Mouse (Mus musculus) CH12.LX (cell line): ENCODE data around the gene Sbno1. TPM values are rescaled to one million over a fixed set of nuclear protein-coding genes. Genes with fewer than 3 reads are reported as not detected.

Experiments used
- DNase-seq: peaks from one replicate; pipeline ENCODE4 v3.0.0-alpha.2; 2013; ENCODE audit errors: extremely low read depth
- H3K27ac ChIP-seq: 2 replicates; pipeline ENCODE4 v1.5.1; 2012; ENCODE audit warnings: low read depth, mild to moderate bottlenecking, control low read depth, moderate library complexity; ENCODE audit not compliant: insufficient read depth
- H3K27me3 ChIP-seq: replicated peaks from 2 replicates; pipeline ENCODE3; 2012; ENCODE audit warnings: inconsistent platforms
- H3K36me3 ChIP-seq, 2 experiments: replicated peaks in 1 of 2; 2 replicates each; pipeline versions ENCODE3 to v1.6.1; 2012; ENCODE audit warnings: inconsistent platforms in 1 of 2, low read length in 1 of 2, mild to moderate bottlenecking in 1 of 2, mixed read lengths in 1 of 2, moderate library complexity in 1 of 2; ENCODE audit not compliant: control insufficient read depth in 1 of 2, insufficient read depth in 1 of 2
- H3K4me1 ChIP-seq, 2 experiments: 2 replicates each; pipeline ENCODE4 v1.6.1; 2012; ENCODE audit warnings: inconsistent platforms in 1 of 2, moderate library complexity in 1 of 2; ENCODE audit not compliant: insufficient read depth in 2 of 2, control insufficient read depth in 1 of 2
- H3K4me2 ChIP-seq: 2 replicates; pipeline ENCODE4 v1.6.1; 2012; ENCODE audit warnings: low read depth, mild to moderate bottlenecking, control low read depth; ENCODE audit not compliant: poor library complexity, insufficient read depth, severe bottlenecking
- H3K4me3 ChIP-seq, 3 experiments: fragments of 150-350 bp in 1 of 3; sonication (generic) in 1 of 3; replicated peaks in 1 of 3; 2 replicates each; pipeline versions ENCODE3 to v1.5.1; 2011 to 2012; ENCODE audit warnings: low read depth in 2 of 3, low read length in 2 of 3, mild to moderate bottlenecking in 2 of 3, moderate library complexity in 2 of 3, control low read depth in 1 of 3, improper control_type of control experiment in 1 of 3, inconsistent platforms in 1 of 3, mixed read lengths in 1 of 3; ENCODE audit not compliant: poor library complexity in 1 of 3
- H3K79me2 ChIP-seq: replicated peaks from 2 replicates; pipeline ENCODE4 v1.6.1; 2012; ENCODE audit warnings: mild to moderate bottlenecking, moderate library complexity; ENCODE audit not compliant: control insufficient read depth, poor library complexity, insufficient read depth, severe bottlenecking; ENCODE audit errors: extremely low read depth
- H3K9ac ChIP-seq: 2 replicates; pipeline ENCODE4 v1.6.1; 2012; ENCODE audit warnings: low read depth, mild to moderate bottlenecking, control low read depth, moderate library complexity; ENCODE audit not compliant: insufficient read depth
- H3K9me3 ChIP-seq: replicated peaks from 2 replicates; pipeline ENCODE3; 2012; ENCODE audit warnings: low read length, inconsistent platforms, mixed read lengths
- CHD1 ChIP-seq: IDR thresholded peaks from 2 replicates; pipeline ENCODE4 v1.6.1; 2012; ENCODE audit warnings: low read depth, low read length, improper control_type of control experiment, inconsistent platforms
- CHD2 ChIP-seq: IDR thresholded peaks from 2 replicates; pipeline ENCODE4 v1.6.1; 2011; ENCODE audit warnings: low read length, improper control_type of control experiment
- E2F4 ChIP-seq: IDR thresholded peaks from 2 replicates; pipeline ENCODE4 v1.6.1; 2011; ENCODE audit warnings: low read depth, low read length, improper control_type of control experiment; ENCODE audit not compliant: insufficient replicate concordance
- ELF1 ChIP-seq: IDR thresholded peaks from 2 replicates; pipeline ENCODE4 v1.6.1; 2014; ENCODE audit warnings: low read depth, mild to moderate bottlenecking, inconsistent platforms, low read length, improper control_type of control experiment
- GABPA ChIP-seq: IDR thresholded peaks from 2 replicates; pipeline ENCODE4 v1.6.1; 2012; ENCODE audit warnings: low read depth, low read length, improper control_type of control experiment, inconsistent platforms; ENCODE audit not compliant: insufficient replicate concordance
- HCFC1 ChIP-seq: IDR thresholded peaks from 2 replicates; pipeline ENCODE4 v1.6.1; 2012; ENCODE audit warnings: low read depth, mild to moderate bottlenecking, inconsistent platforms, low read length, improper control_type of control experiment
- JUN ChIP-seq: IDR thresholded peaks from 2 replicates; pipeline ENCODE4 v1.6.1; 2011; ENCODE audit warnings: low read depth, mild to moderate bottlenecking, low read length, improper control_type of control experiment, moderate library complexity; ENCODE audit not compliant: insufficient read depth
- KAT2A ChIP-seq: IDR thresholded peaks from 2 replicates; pipeline ENCODE4 v1.6.1; 2012; ENCODE audit warnings: low read length, improper control_type of control experiment, inconsistent platforms; ENCODE audit not compliant: insufficient replicate concordance
- MAX ChIP-seq: IDR thresholded peaks from 2 replicates; pipeline ENCODE4 v1.6.1; 2011; ENCODE audit warnings: low read length, improper control_type of control experiment
- MEF2A ChIP-seq: IDR thresholded peaks from 2 replicates; pipeline ENCODE4 v1.6.1; 2014; ENCODE audit warnings: low read depth, mild to moderate bottlenecking, inconsistent platforms, low read length, improper control_type of control experiment, borderline replicate concordance
- MXI1 ChIP-seq: IDR thresholded peaks from 2 replicates; pipeline ENCODE4 v1.6.1; 2011; ENCODE audit warnings: mild to moderate bottlenecking, low read depth, low read length, improper control_type of control experiment
- MYC ChIP-seq: IDR thresholded peaks from 2 replicates; pipeline ENCODE4 v1.6.1; 2011; ENCODE audit warnings: low read depth, mild to moderate bottlenecking, improper control_type of control experiment, low read length
- NELFE ChIP-seq: IDR thresholded peaks from 2 replicates; pipeline ENCODE4 v1.6.1; 2011; ENCODE audit warnings: low read depth, low read length, improper control_type of control experiment
- POLR2A ChIP-seq: IDR thresholded peaks from 2 replicates; pipeline ENCODE4 v1.6.1; 2011; ENCODE audit warnings: low read depth, mild to moderate bottlenecking, improper control_type of control experiment, low read length
- POLR2AphosphoS2 ChIP-seq: IDR thresholded peaks from 2 replicates; pipeline ENCODE4 v1.6.1; 2011; ENCODE audit warnings: low read depth, low read length, improper control_type of control experiment
- RCOR1 ChIP-seq: conservative IDR thresholded peaks from 2 replicates; pipeline ENCODE4 v1.6.1; 2012; ENCODE audit warnings: low read depth, mild to moderate bottlenecking, inconsistent platforms, low read length, improper control_type of control experiment
- SIN3A ChIP-seq: IDR thresholded peaks from 2 replicates; pipeline ENCODE4 v1.6.1; 2012; ENCODE audit warnings: low read length, improper control_type of control experiment, inconsistent platforms
- TCF12 ChIP-seq: IDR thresholded peaks from 2 replicates; pipeline ENCODE4 v1.6.1; 2014; ENCODE audit warnings: low read depth, mild to moderate bottlenecking, inconsistent platforms, low read length, improper control_type of control experiment
- USF1 ChIP-seq: IDR thresholded peaks from 2 replicates; pipeline ENCODE4 v1.6.1; 2014; ENCODE audit warnings: low read depth, mild to moderate bottlenecking, inconsistent platforms, low read length, improper control_type of control experiment
- USF2 ChIP-seq: conservative IDR thresholded peaks from 2 replicates; pipeline ENCODE4 v1.6.1; 2011; ENCODE audit warnings: low read depth, low read length, improper control_type of control experiment
- ZKSCAN1 ChIP-seq: IDR thresholded peaks from 2 replicates; pipeline ENCODE4 v1.6.1; 2012; ENCODE audit warnings: low read depth, inconsistent platforms, low read length, improper control_type of control experiment, borderline replicate concordance
- ZMIZ1 ChIP-seq: IDR thresholded peaks from 2 replicates; pipeline ENCODE4 v1.6.1; 2012; ENCODE audit warnings: low read depth, mild to moderate bottlenecking, inconsistent platforms, low read length, improper control_type of control experiment
- dilution Hi-C: fragments of 300-500 bp; cut with MboI; formaldehyde crosslinking; loops from 2 replicates; pipeline ENCODE4 v1.14.3; 2020; ENCODE audit warnings: low sequenced_read_pairs; ENCODE audit not compliant: extremely low pct_unique_long_range_greater_than_20kb, extremely low pct_ligation_motif_present
- in situ Hi-C: fragments of 300-500 bp; cut with MboI; formaldehyde crosslinking; loops from 3 replicates; pipeline ENCODE4 v1.14.3; 2019; ENCODE audit warnings: low sequenced_read_pairs, low pct_ligation_motif_present, low pct_unique_long_range_greater_than_20kb, mixed read lengths
- polyA plus RNA-seq: library from polyadenylated mRNA; unstranded; fragments of >175 nt; gene quantifications from 2 replicates; pipeline ENCODE4 v1.2.1, GENCODE M21; 2012; ENCODE audit warnings: low read depth; ENCODE audit not compliant: insufficient read length
- total RNA-seq, 2 experiments: library from RNA; depleted of rRNA; stranded (reverse); fragments of 300-350 nt in 1 of 2; fragments of >200 nt in 1 of 2; gene quantifications; 2 replicates each; pipeline ENCODE4 v1.2.3; 2012 to 2014

Gene Sbno1
- total and polyA plus RNA-seq, 3 experiments = 35.0 to 48.5 (median 38.3) TPM

DNA sequence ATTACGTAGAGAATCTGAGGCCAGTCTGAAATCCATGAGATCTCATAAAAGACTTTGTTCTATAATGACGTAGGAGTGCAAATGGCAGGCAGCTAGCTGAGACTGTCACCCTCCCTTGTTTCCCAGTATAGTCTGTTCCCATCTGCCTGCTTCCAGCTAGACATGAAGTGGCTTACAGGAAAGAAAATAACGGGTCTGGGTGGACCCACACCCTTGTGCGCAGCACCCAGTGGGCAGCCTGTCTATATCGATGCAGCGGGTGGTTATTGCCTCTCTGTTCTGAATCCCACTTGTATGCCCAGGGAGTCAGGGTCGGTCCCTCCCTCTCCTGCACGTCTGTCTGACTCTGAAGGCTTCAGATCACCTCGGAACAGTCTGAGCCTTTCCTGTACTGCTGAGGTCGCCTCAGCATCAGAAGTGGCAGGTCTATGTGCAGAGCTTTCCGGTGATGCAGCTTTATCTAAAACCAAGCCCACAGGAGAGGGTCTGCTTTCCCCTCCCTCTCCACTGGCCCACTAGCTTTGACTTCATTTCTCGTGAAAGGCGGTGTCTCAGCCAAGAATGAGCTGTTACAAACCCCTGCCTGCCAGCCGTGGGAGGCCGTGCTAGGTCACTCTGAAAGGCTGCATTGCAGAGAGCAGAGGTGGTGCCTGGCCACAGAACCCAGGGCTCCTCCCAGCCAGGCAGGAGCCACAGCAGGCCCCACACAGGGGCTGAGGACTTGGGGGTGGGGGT, 26.9 kb upstream of the Sbno1 start:
- TF ChIP-seq MYC (no peak), MXI1 (no peak), ZMIZ1 (no peak), CHD1 (no peak), TCF12 (no peak), USF2 (no peak), POLR2A (no peak), CHD2 (no peak), HCFC1 (no peak), MAX (no peak), RCOR1 (no peak), KAT2A (no peak), JUN (no peak)
- no peak overlapping the region for H3K9ac ChIP-seq
- peaks cover 15 to 63% of the 10 kb centered on the region in 2 experiments for H3K4me1 ChIP-seq
- peaks cover 86 to 94% of the 10 kb centered on the region in 2 experiments for H3K36me3 ChIP-seq
- no peak overlapping the region for H3K4me3 ChIP-seq
- H3K79me2 ChIP-seq = peaks cover 69% of the 10 kb centered on the region
- in situ Hi-C loops = no loop called here
- H3K27ac ChIP-seq = peak overlapping the region; percentile 18; the same call in 1 of the 2 replicates
- no peak overlapping the region for H3K4me2 ChIP-seq
- dilution Hi-C loops = no loop called here
- no peaks in the 10 kb centered on the region for H3K9me3 ChIP-seq
- no peaks in the 10 kb centered on the region for H3K27me3 ChIP-seq
- DNase-seq = no peak

DNA sequence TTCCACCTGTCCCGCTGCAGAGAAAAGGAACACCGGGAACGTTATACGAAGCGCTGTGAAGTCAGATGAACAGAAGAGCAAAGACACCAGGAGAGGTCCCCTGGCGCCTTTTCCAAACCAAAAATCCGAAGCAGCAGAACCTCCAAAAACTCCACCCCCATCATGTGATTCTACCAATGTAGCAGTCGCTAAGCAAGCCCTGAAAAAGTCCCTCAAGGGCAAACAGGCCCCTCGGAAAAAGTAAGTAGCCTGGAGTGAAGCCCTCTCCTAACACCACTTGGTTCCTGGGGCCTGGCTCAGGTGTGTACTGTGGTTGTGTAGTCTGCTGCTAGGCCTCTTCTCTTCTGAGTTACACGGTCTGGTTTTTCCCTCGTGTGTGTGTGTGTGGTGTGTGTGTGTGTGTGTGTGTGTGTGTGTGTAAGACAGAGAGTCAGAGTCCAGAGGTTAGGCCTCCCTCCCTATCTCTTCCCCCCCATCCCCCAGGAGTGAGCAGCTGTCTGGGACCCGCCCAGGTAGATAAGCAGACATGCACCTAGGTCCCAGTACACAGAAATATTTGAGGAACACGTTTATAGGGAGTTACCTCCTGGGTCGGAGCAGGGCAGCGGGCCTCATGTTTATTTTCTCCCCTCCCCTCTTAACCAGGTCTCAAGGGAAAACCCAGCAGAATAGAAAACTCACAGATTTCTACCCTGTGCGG, 25.0 kb upstream of the Sbno1 start:
- Histone ChIP-seq H3K4me3 (no peak overlapping the region), H3K79me2 (peaks cover 87% of the 10 kb centered on the region), H3K27ac (no peak overlapping the region), H3K4me2 (no peak overlapping the region), H3K9me3 (no peaks in the 10 kb centered on the region), H3K4me1 (peaks cover 15 to 70% of the 10 kb centered on the region in 2 experiments), H3K36me3 (peaks cover 74 to 80% of the 10 kb centered on the region in 2 experiments), H3K27me3 (no peaks in the 10 kb centered on the region), H3K9ac (no peak overlapping the region)
- DNase-seq = no peak
- in situ Hi-C loops (no loop called here), dilution Hi-C loops (no loop called here)
- TF ChIP-seq JUN (no peak), NELFE (no peak), SIN3A (no peak), ELF1 (no peak), GABPA (no peak), MYC (no peak), USF1 (no peak), MEF2A (no peak), POLR2AphosphoS2 (no peak), ZKSCAN1 (no peak), E2F4 (no peak)
